Mouse (Mus musculus): ENCODE measurements at regions not wholly inside any gene's neighbourhood (a gene's known extent, or its start where the extent isn't known, plus 50 kb on each side); places are given as distances from the start of the nearest gene placed in this dataset.

GRCm38 (mm10) chr4:69849423-69849822, 560.8 kb downstream of the Cdk5rap2 start:
- TF ChIP-seq ZNF384 (IDR thresholded peaks at IDR 0.05; ENCODE audit: low read depth, low read length) (no peak), MAFK (IDR thresholded peaks at IDR 0.05; ENCODE audit: insufficient read depth, low read depth, low read length) (no peak)

Data from ES-E14 (cell line).